Mouse (Mus musculus) liver, embryonic 15.5 days (tissue): ENCODE data around the gene Mgat4a. TPM values are rescaled to one million over a fixed set of nuclear protein-coding genes. Genes with fewer than 3 reads are reported as not detected.
"Not testable (repeated sequence)": the region's sequence is repeated elsewhere in the genome, so short reads cannot be mapped to it uniquely, and the experiment has no call there.

Source experiments
- ATAC-seq: fragments of 200-750 bp; cut with Nextera tagmentation; 2 replicates; pipeline ENCODE4 v1.8.0; 2017; ENCODE audit warnings: moderate number of reproducible peaks, mild to moderate bottlenecking, moderate library complexity; ENCODE audit not compliant: insufficient read depth
- H3K27ac ChIP-seq: fragments of 300-500 bp; sonication (generic); replicated peaks from 2 replicates; pipeline ENCODE4 v1.5.1; 2015; ENCODE audit warnings: mild to moderate bottlenecking, inconsistent platforms
- H3K27me3 ChIP-seq: fragments of 300-500 bp; sonication (generic); 2 replicates; pipeline ENCODE4 v1.6.1; 2015; ENCODE audit warnings: mild to moderate bottlenecking, inconsistent platforms
- H3K36me3 ChIP-seq: fragments of 300-500 bp; sonication (generic); replicated peaks from 2 replicates; pipeline ENCODE4 v1.6.1; 2015; ENCODE audit warnings: moderate library complexity, mild to moderate bottlenecking, inconsistent platforms
- H3K4me1 ChIP-seq: fragments of 300-500 bp; sonication (generic); replicated peaks from 2 replicates; pipeline ENCODE4 v1.6.1; 2015; ENCODE audit warnings: inconsistent platforms
- H3K4me2 ChIP-seq: fragments of 300-500 bp; sonication (generic); 2 replicates; pipeline ENCODE4 v1.6.1; 2015; ENCODE audit warnings: moderate library complexity, mild to moderate bottlenecking, inconsistent platforms
- H3K4me3 ChIP-seq: fragments of 300-500 bp; sonication (generic); replicated peaks from 2 replicates; pipeline ENCODE4 v1.5.1; 2015; ENCODE audit warnings: mild to moderate bottlenecking, inconsistent platforms
- H3K9ac ChIP-seq: fragments of 300-500 bp; sonication (generic); 2 replicates; pipeline ENCODE4 v1.6.1; 2015; ENCODE audit warnings: moderate library complexity, mild to moderate bottlenecking, inconsistent platforms
- H3K9me3 ChIP-seq: fragments of 300-500 bp; sonication (generic); replicated peaks from 2 replicates; pipeline ENCODE4 v1.6.1; 2016; ENCODE audit warnings: inconsistent platforms
- WGBS: fragments of 180-500 bp; shearing (Covaris S2); methylation state at CpG from one replicate; pipeline ENCODE4 v1.1.7; 2015; ENCODE audit warnings: mixed read lengths; ENCODE audit not compliant: insufficient replicate concordance; 5-methylcytosine and 5-hydroxymethylcytosine counted together
- polyA plus RNA-seq: library from polyadenylated mRNA; unstranded; fragments of >200 nt; fragmentation: Nextera tagmentation; extraction: Ambion mirVana; gene quantifications from 2 replicates; pipeline ENCODE4 v1.2.1, GENCODE M21; 2015

The Mgat4a gene
- polyA plus RNA-seq, 1 experiment from 2014 or later: 1.2 TPM

- Histone ChIP-seq H3K27me3 (no peaks in the 10 kb centered on the region), H3K9ac (no peak overlapping the region), H3K4me2 (no peak overlapping the region), H3K9me3 (no peaks in the 10 kb centered on the region), H3K4me1 (peaks cover 4% of the 10 kb centered on the region; the same call in 1 of the 2 replicates), H3K36me3 (no peaks in the 10 kb centered on the region), H3K27ac (no peak overlapping the region), H3K4me3 (no peak overlapping the region)
- 72% methylated on average over 3 of the region's 3 CpGs for WGBS
- ATAC-seq: no peak
These were observed 30.6 kb downstream of the Mgat4a start for GRCm38 (mm10) chr1:37510193-37510592.

GRCm38 (mm10) chr1:37509437-37509836 is 31.4 kb downstream of the Mgat4a start:
- H3K36me3 ChIP-seq: no peaks in the 10 kb centered on the region
- no peaks in the 10 kb centered on the region for H3K9me3 ChIP-seq
- no peak overlapping the region for H3K27ac ChIP-seq
- no peak overlapping the region for H3K4me2 ChIP-seq
- H3K4me3 ChIP-seq: no peak overlapping the region
- WGBS: 48% methylated on average over 5 of the region's 5 CpGs
- peaks cover 4% of the 10 kb centered on the region; the same call in 1 of the 2 replicates for H3K4me1 ChIP-seq
- no peak overlapping the region for H3K9ac ChIP-seq
- no peaks in the 10 kb centered on the region for H3K27me3 ChIP-seq
- no peak for ATAC-seq

GRCm38 (mm10) chr1:37505348-37505730 is 35.5 kb downstream of the Mgat4a start:
- Histone ChIP-seq H3K4me2 (no peak overlapping the region), H3K4me1 (peaks cover 4% of the 10 kb centered on the region; the same call in 1 of the 2 replicates), H3K36me3 (no peaks in the 10 kb centered on the region), H3K27ac (no peak overlapping the region), H3K27me3 (no peaks in the 10 kb centered on the region), H3K4me3 (no peak overlapping the region), H3K9me3 (no peaks in the 10 kb centered on the region), H3K9ac (no peak overlapping the region)
- ATAC-seq: no peak
- 71% methylated on average over 9 of the region's 9 CpGs for WGBS

GRCm38 (mm10) chr1:37504716-37505347 is 36.0 kb downstream of the Mgat4a start:
- H3K27ac ChIP-seq: no peak overlapping the region
- H3K9ac ChIP-seq: no peak overlapping the region
- H3K4me3 ChIP-seq: no peak overlapping the region
- no peak overlapping the region for H3K4me2 ChIP-seq
- 58% methylated on average over 10 of the region's 10 CpGs for WGBS
- H3K4me1 ChIP-seq: peaks cover 4% of the 10 kb centered on the region; the same call in 1 of the 2 replicates
- no peak for ATAC-seq
- no peaks in the 10 kb centered on the region for H3K36me3 ChIP-seq
- H3K9me3 ChIP-seq: no peaks in the 10 kb centered on the region
- H3K27me3 ChIP-seq: no peaks in the 10 kb centered on the region

GRCm38 (mm10) chr1:37503656-37504055 is 37.2 kb downstream of the Mgat4a start:
- H3K4me2 ChIP-seq: no peak overlapping the region
- H3K27me3 ChIP-seq: no peaks in the 10 kb centered on the region
- no peak overlapping the region for H3K9ac ChIP-seq
- H3K36me3 ChIP-seq: no peaks in the 10 kb centered on the region
- H3K27ac ChIP-seq: no peak overlapping the region
- H3K4me1 ChIP-seq: no peaks in the 10 kb centered on the region
- no peaks in the 10 kb centered on the region for H3K9me3 ChIP-seq
- WGBS: 65% methylated on average over 4 of the region's 4 CpGs
- ATAC-seq: no peak
- no peak overlapping the region for H3K4me3 ChIP-seq

GRCm38 (mm10) chr1:37502354-37502753 is 38.5 kb downstream of the Mgat4a start:
- H3K4me1 ChIP-seq: no peaks in the 10 kb centered on the region
- H3K36me3 ChIP-seq: no peaks in the 10 kb centered on the region
- WGBS: 22% methylated on average over 9 of the region's 9 CpGs
- H3K27ac ChIP-seq: no peak overlapping the region
- no peaks in the 10 kb centered on the region for H3K27me3 ChIP-seq
- no peak for ATAC-seq
- H3K9ac ChIP-seq: no peak overlapping the region
- no peak overlapping the region for H3K4me2 ChIP-seq
- no peak overlapping the region for H3K4me3 ChIP-seq
- H3K9me3 ChIP-seq: no peaks in the 10 kb centered on the region

- H3K36me3 ChIP-seq: no peaks in the 10 kb centered on the region
- no peak overlapping the region for H3K27ac ChIP-seq
- peaks cover 3% of the 10 kb centered on the region; the same call in 1 of the 2 replicates for H3K4me1 ChIP-seq
- H3K9ac ChIP-seq: no peak overlapping the region
- no peaks in the 10 kb centered on the region for H3K27me3 ChIP-seq
- no peak overlapping the region for H3K4me2 ChIP-seq
- no peak for ATAC-seq
- no peaks in the 10 kb centered on the region for H3K9me3 ChIP-seq
- 55% methylated on average over 8 of the region's 8 CpGs for WGBS
- H3K4me3 ChIP-seq: no peak overlapping the region
These were observed 40.1 kb downstream of the Mgat4a start for GRCm38 (mm10) chr1:37500723-37501122.

GRCm38 (mm10) chr1:37499395-37499794 is 41.4 kb downstream of the Mgat4a start:
- H3K36me3 ChIP-seq, ATAC-seq, H3K9me3 ChIP-seq, H3K4me3 ChIP-seq, H3K27me3 ChIP-seq, H3K9ac ChIP-seq, H3K4me2 ChIP-seq, H3K4me1 ChIP-seq, H3K27ac ChIP-seq: not testable (repeated sequence)
- 67% methylated on average over 1 of the region's 1 CpGs for WGBS

GRCm38 (mm10) chr1:37498911-37499310 is 41.9 kb downstream of the Mgat4a start:
- H3K36me3 ChIP-seq: no peaks in the 10 kb centered on the region
- no peak for ATAC-seq
- WGBS: 76% methylated on average over 10 of the region's 10 CpGs
- no peaks in the 10 kb centered on the region for H3K27me3 ChIP-seq
- H3K9ac ChIP-seq: no peak overlapping the region
- no peaks in the 10 kb centered on the region for H3K9me3 ChIP-seq
- no peak overlapping the region for H3K4me3 ChIP-seq
- no peak overlapping the region for H3K4me2 ChIP-seq
- H3K27ac ChIP-seq: no peak overlapping the region
- H3K4me1 ChIP-seq: peaks cover 7% of the 10 kb centered on the region; the same call in 1 of the 2 replicates

GRCm38 (mm10) chr1:37496591-37497280 is 44.1 kb downstream of the Mgat4a start:
- Histone ChIP-seq H3K27me3 (no peaks in the 10 kb centered on the region), H3K4me3 (peak overlapping the region; percentile 45), H3K36me3 (no peaks in the 10 kb centered on the region), H3K27ac (no peak overlapping the region), H3K4me1 (peaks cover 14% of the 10 kb centered on the region; the same call in 1 of the 2 replicates), H3K9ac (no peak overlapping the region), H3K4me2 (peak overlapping the region; percentile 64), H3K9me3 (no peaks in the 10 kb centered on the region)
- ATAC-seq: no peak
- WGBS: 48% methylated on average over 11 of the region's 11 CpGs

- no peak for ATAC-seq
- Histone ChIP-seq H3K27ac (no peak overlapping the region), H3K4me3 (peak overlapping the region; percentile 45), H3K36me3 (no peaks in the 10 kb centered on the region), H3K4me2 (peak overlapping the region; percentile 64), H3K27me3 (no peaks in the 10 kb centered on the region), H3K4me1 (peaks cover 14% of the 10 kb centered on the region; the same call in 1 of the 2 replicates), H3K9me3 (no peaks in the 10 kb centered on the region), H3K9ac (no peak overlapping the region)
- 16% methylated on average over 10 of the region's 10 CpGs for WGBS
These were observed 45.0 kb downstream of the Mgat4a start for GRCm38 (mm10) chr1:37495698-37496321.
